Mouse (Mus musculus) spleen, postnatal 36 days (tissue): ENCODE measurements around the gene Lrrc1.
"Not testable (repeated sequence)": the region's sequence is repeated elsewhere in the genome, so short reads cannot be mapped to it uniquely, and the experiment has no call there.

ENCODE experiments used
- DNase-seq, 2 experiments: peaks; one replicate each; pipeline ENCODE4 v3.0.0; 2022; ENCODE audit warnings: low spot score in 2 of 2, mixed read lengths in 1 of 2

Gene Lrrc1

DNA sequence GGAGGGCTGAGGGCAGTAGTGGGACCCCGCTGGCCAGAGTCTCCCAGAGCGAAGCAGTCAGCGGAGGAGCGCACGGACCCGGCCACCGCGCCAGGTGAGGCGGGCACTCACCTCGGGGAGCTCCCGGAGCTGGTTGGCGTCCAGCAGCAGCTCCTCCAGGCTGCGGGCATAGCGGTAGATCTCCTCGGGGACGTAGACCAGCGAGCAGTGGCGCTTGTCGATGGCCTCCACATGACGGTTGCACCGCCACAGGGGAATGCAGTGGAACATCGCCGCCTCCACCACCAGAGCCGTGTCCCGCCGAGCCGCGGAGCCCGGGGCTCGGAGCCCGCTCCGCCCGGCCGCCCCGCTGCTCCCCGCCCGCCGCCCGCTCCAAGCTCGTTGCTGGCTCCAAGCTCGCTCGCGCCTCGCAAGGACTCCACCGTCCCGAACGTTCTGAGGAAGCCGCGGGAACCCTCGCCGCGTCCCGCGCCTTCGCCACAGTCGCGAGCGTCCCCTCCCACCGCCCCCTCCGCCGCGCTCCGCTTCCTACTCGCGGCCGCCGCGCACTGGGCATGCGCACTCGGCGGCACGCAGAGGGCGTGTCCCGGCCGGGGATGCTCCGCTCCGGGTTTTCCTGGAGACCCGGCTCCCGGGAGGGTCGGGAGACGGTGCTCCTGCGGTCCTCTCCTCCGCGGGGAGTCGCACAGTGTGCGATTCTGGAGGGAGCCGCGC, at the start of gene Lrrc1:
TSS of gene Lrrc1 (minus strand) at position 517 of the 714 bp plus-strand sequence.
- peak; percentile 72 to 77 for DNase-seq

DNA sequence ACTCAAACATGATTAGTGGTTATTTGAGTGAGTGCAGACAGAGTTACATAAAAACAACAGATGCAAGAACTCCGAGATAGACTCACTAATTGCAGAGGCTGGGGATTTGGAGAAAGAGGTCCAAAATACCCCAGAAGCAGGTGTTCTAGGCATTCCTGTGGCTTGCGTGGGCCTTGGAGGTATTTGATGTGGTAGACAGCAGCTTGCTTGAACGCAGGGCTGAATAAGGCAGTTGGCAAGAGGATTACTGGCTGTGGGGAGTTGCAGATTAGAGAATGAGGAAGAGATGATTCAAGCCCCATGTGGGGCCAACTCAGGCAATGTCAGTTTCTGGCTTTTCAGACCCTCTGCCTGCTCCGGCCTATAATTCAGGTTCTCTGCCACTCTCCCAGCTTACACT, 47.8 kb upstream of the Lrrc1 start:
- no peak for DNase-seq

DNA sequence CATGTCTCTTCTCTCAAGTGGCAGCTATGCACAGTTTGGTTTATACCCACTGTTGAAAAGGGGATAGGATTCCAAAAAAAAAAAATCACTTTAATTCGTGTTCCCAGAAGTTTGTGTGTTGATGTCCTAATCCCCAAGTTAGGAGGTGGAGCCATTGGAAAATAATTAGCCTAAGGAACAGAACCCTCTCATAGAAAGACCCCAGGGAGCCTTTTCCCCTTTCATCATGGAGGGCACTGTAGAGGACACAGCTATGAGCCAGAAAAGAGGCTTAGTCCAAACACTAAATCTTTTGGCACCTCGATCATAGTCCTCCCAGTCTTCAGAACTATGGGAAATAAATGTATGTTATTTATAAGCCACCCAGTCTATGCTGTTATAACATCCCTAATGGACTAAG, 44.8 kb upstream of the Lrrc1 start:
- no peak for DNase-seq

DNA sequence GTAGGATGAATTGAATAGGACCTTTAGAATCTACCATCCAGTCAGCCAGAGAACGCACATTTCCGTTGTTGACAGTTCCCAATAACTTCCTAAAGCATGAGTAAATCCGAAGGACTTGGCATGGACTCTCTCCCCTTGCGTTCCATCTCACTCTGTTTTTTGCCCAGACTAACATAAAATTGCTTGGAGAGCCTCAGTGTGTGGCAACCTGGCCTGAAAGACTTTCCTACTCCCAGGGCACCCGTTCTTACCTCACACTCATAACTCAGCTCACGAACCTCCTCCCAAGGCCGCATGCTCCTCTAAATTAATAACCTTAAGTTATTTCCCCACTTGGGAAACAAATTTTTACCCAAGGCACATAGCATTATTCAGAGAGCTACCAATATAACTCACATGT, 42.9 kb upstream of the Lrrc1 start:
- DNase-seq: no peak

DNA sequence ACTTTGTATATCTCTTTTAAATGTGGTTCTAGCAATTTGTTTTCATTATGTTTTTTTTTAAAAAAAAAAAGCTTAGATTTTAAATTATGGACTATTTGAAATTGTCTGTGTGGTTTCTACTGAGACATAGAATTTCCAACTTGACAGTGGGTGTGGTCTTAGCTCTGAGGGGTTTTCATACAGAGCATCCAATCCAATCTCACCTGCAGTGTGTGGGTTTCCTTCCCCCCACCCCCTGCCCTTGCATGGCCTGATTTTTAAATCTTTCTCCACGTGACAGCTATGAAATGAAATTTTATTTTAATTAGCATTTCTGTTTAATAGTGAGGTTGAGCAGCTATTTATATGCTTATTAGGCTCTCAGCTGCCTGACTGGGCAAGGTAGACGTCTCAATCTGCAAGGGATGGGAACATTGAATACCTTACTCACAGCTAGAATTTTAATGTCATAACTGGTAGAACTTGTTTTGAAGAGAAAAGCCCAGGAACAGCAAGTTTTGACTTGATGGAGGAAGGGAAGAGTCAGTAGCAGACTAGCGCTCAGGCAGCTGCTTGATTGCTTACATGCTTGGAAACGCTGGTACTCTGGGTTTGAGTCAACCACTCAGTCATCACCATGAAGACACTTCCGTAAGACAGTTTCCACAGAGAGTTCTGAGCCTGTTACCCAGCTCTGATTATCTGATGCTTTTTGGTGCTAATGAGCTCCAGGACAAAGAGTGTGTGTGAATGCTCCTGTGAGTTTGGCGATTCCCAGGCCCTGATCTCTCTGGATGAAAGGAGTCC, 42.3 kb upstream of the Lrrc1 start:
- no peak for DNase-seq

DNA sequence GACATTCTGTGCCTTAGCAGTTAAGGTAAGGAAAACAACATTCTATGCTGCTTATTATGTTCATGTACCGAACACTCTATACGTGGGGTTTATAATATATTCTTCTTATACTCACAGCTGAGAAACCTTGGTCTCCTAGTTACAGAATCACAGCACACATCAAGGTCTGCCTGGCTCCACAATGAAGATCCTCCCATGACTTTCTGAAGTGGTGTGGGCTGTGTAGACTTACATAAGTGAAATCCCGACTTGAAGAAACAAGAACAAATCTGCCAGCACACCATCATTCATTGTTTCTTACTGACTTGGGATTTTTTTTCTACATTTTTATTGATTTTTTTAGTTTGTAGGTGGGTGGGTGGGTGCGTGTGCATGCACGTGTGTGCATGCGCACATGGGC, 40.1 kb upstream of the Lrrc1 start:
- no peak for DNase-seq

DNA sequence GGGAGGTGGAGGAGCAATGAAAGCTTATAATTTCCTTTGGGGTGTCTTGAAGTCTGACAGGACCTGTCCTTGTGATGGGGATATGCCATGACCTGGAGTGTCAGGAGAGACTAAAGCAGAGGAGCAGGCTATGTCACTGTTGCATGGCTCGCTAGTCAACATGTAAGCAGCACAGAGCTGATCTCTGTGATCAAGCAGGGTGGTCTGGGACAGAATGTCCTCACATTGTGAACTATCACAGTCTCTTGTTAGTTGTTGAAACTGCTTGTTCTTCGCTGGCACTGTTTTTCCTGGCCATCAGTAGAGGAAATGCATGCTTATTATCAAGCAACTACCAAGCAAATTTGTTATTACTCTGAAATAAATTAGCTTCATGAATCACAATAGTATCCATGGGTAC, 38.6 kb upstream of the Lrrc1 start:
- DNase-seq: no peak

DNA sequence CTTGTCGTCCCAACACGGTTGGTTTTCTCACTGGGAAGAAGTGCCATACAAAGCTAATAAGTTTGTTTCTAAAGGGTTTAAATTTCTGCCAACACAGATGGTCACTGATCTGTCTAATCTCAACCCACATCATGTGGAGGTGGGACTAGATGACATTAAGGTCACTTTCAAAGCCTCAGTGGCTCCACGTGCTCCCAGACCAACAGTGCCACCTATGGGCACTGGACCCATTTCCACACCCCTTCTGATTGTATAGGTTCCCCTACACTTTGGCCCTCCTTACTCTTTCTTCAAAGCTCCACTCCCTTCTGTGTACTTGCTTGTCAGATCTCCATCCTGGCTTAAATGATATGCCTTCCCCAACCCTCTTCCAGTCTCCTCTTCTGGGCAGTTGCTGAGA, 35.2 kb upstream of the Lrrc1 start:
- DNase-seq: no peak

DNA sequence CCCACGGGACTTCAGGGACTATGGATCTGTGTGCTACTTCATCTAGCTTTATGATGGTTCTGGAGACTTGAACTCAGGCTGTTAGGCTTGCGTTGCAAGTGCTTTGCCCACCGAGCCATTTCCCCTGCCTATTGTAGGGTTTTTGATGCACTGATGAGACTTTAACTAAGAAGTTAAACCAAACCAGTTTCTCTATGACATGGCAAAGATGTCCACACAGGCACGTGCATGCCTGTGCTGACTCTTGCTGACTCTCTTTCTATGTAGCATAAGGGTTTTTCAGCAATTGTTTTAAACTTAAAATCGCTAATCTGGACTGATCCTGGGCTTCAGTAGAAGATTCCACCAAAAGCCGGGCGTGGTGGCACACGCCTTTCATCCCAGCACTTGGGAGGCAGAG, 33.3 kb upstream of the Lrrc1 start:
- no peak for DNase-seq

DNA sequence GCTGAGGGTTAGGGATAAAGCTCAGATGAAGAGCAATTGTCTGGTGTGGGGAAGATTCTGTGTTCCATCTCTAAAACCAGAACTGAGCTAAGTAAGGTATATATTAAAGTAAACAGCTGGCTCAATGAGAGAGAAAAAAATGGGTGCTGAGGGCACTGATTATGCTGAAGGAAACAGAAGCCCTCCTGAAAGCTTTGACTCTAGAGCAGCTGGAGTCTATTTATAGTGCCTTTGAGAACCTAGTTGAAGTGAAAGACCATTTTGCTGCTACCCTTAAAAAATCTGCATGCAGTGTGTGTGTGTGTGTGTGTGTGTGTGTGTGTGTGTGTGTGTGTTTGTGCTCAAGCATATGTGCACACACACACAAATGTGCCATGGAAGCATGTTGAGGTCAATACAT, 32.7 kb upstream of the Lrrc1 start:
- no peak for DNase-seq

DNA sequence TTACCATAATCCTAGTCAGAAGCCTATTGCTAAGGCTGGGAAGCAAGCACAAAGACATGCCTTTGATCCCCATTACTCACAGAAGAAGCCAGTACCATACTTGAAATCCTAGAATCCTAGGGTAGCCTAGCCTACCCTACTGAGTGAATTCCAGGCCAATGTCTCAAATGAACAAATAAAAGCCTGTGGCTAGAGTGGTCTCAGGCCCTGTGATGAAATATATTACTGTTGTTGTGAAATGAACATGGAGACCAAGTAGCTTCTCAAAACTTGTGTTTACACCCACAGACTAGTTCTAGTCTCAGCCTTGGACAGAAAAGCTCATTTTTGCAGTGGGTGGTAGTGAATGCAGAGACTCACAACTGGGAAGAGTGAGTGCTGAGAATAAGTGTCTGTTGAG, 31.6 kb upstream of the Lrrc1 start:
- DNase-seq: no peak

DNA sequence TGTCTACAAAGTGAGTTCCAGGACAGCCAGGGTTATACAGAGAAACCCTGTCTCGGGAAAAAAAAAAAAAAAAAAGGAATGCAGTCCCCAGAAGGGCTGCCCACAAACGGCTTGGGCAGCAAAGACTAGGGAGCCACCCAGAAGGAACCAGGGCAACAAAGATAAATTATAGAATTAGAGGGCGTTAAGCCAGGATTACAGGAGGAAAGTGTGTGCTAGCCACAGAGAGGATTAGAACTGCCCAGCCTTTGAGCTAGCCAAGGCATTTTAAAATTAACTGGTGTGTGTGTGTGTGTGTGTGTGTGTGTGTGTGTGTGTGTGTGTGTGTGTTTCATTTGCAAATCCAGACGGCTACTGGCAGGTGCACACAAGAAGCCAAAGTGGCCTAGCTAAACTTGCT, 30.3 kb upstream of the Lrrc1 start:
- not testable (repeated sequence) for DNase-seq

DNA sequence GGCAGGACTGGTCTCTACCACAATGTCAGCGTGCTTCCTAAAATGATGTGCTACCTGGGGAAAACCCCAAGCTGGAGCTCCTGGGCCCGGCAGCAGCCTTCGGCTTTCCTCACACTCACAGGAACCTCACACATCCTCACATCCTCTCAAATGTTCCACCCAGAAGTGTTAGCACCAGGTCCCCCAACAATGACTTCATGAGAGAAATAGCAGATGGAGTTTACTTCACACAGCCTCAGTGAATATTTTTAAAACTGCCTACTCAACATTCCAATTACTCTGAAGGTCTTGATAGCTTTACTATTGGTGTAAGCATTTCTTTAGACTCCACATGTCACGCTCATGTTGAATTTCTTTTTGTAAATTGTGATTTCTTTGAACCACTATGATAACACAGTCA, 27.2 kb upstream of the Lrrc1 start:
- no peak for DNase-seq

DNA sequence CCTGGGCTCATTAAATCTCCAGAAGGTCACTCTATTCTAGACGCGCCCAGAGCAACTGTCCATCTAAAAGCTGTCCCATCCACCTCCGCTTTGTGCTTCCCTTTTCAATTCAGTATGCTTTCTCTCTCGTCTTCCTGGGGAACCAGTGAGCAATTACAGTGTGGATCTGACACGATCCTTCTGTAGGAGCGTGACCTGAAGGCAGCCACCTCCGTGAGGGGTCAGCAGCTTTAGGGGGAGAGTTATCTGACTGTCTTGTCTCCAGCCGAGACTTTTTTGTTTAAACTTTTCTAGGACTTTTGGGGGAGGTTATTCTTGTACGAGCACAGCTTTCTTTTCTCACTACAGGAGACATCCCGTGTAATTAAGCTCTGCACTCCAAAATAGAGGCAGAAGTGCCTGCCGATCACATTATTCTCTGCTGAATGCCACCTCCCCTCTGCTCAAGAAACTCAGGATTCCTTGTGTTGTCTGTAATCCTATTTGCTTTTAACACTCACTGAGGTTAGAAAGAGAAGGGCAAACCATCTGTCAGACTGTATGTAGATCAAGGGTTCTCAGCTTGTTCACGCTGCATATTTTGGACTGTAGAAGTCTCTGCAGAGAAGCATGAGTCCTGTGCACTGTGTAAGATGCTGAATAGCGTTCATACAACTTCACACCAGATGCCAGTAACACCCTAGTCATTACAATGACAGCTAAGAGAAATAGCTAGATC, 24.3 kb upstream of the Lrrc1 start:
- DNase-seq: no peak

DNA sequence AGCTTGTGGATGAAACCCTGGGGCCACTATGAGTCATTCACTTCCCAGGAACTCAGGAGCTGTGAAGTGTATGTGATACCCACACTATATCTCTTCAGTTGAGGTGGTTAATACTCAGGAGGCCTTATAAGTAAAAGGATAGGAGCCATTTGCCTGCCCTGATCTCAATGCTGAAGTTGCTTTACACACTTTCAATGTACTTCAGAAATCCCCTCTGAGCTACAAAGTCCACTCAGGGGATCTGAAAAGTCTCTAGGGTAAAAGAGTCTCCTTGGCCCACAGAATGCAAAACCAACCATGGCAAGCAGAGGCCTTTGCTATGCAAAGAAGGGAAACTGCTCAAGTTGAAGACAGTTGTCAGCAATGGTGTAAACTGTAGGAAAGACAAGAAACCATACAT, 17.2 kb upstream of the Lrrc1 start:
- no peak for DNase-seq

DNA sequence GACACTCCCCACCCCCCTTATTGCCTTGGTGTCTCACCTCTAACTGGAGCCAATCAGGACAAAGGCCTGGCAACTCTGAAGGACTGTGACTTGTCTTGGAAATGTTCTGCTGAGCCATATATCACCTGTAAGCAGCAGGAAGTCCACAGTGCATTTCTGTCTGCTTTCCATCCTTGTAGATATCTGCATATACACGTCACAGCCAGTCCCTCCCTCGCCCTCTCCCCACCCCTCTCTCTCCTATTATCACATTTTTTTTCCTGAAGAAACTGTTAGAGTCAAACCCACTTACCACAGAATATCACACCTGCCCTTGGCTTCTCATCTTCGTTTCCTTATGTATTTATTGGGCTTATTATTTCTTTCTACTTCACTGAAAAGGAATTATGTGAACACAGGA, 13.3 kb upstream of the Lrrc1 start:
- DNase-seq: no peak

DNA sequence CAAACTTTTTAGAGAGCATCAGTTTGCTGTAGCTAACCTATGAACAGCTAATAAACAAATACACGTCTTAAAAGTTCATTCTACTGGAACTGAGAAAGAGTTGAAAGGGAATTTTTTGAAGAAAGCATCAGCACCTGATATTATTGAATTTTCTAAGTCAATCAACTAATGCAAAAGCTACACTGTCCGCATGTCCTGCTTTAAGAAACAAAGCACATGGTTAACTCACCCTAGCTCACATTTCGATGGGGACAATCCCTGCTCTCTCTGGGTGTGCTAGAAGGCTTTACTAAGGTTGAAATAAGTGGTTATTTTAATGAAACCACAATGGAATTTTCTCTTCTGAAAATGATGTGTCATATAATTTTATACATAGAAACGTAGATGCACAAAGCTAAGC, 12.5 kb upstream of the Lrrc1 start:
- no peak for DNase-seq

DNA sequence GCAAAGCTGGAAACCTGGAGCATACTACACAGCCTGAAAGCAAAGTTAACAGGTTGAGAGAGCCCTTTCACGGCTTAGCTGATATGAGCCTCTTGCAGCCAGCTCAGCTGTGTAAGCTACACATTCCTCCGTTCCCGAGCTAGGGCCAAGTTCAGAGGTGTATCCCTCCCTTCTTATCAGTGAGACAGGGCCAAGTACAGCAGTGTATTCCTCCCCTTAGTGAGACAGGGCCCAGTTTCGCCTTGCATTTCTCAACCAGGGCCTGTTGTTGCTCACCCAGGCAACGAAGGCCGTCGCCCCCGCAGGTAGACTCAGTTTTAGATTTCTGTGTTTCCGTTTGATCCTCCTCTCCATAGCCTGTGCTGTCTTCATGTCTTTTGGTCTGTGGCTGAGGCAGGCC, 11.8 kb upstream of the Lrrc1 start:
- DNase-seq: no peak

DNA sequence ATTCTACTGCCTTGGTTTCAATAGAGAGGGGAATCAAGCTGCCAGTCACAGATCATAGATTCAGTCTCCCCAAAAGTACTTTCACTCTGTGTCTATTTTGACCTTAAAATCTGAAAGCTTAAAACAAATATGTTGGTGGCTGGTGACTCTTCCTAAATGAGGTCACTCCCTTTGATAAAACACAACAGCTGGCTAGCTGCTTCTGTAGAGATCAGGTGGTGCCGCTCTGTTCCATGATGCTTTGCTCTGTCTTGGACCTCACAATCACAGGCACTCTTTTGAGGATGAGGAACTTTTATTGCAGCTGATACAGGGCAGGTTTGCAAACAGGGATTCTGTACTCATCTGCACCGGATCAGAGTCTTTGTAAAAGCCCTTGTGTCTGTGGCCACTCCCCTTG, 8.8 kb upstream of the Lrrc1 start:
- DNase-seq: no peak

DNA sequence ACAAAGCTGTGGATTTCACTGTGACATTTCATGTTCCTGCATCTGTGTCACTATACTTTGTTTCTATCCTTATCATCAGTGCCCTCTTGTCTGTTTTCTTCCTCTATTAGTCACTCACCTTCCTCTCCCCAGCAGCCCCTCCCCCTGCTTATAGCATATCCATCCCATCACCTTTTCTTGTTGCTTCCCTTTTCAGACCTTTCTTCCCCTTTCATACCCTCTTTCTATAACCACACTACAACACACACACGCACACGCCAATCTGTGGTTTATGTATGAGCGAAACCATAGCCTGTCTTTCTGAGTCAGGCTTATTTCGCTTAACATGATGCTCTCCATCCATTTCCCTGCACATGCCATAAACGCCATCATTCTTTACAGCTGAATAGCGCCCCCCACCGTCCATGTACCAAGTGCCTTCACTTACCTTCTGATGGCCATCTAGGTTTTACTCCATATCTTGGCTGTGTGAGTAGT, 6.4 kb upstream of the Lrrc1 start:
- DNase-seq: peak; percentile 29 to 41

DNA sequence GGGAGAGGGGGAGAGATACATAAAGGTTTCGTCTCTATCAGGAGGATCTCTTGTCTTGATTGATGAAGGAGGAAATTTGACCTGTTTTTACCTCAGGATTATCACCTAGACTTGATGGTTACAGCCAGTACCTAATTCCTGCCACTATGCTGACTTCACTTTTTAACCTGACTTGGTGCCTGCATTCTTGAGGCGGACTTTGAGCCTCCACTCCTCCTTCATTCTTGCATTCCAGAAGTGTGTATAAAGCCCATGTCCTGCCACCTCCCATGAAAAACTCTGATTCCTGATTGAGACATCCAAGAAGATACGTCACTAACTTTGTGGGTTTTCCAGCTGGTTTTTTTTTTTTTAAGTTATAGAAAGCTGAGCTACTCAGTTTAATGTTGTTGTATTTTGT, 1.3 kb upstream of the Lrrc1 start:
- DNase-seq: no peak

DNA sequence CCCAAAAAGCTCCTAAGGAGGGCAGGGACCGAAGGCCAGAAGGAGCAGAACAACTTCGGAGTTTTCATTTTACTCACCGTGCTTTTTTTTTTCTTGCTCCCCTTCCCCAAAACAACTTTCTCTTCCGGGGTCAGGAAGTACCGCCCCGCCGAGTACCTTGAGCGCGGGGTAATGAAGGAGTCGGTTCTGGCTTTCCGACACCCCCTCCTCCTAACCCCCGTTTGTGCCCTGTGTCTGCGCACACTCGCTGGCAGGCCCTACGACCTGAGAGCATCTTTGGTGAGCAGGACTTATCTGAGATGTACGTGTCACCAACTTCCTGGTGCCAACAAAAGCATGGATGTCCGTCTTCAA, 375 bp upstream of the Lrrc1 start:
- no peak for DNase-seq
